ENCODE assay signal across 8 mouse cellular contexts in the genomic region with DNA sequence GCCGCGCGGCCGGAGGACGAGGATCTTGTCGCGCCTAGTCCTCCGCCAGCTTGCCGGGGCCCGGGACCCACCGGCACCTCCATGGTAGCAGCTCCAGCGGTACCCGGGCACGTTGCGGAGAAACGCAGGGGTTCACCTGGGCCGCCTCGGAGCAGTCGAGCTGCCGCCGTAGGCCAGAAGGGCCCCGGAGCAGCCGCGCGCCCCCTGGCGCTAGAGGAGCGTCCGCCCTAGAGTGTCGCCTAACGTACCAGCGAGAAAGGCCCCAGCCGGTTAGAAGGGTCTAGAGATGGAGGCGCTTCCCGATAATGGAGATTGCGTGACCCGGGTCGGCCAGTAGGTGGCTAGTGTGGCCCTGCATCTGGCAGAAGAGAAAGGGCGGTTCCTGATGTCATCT. TPM values are rescaled to one million over a fixed set of nuclear protein-coding genes. Genes with fewer than 3 reads are reported as not detected.
DNase-seq lines count a peak whose midpoint lies in the region; ATAC-seq and TF ChIP-seq lines count a peak whose summit lies in the region.

A gene (minus strand): TSS at position 184 of the 394 bp plus-strand sequence.

- peak; percentile 96 for TF ChIP-seq CTCF in layer of hippocampus, adult 2 months (conservative IDR thresholded peaks at IDR 0.05)
- peak; percentile 93 for TF ChIP-seq CTCF in lung, embryonic 14.5 days (IDR thresholded peaks at IDR 0.05; ENCODE audit: low read depth)
- TF ChIP-seq CTCF in olfactory bulb, adult 2 months (IDR thresholded peaks at IDR 0.05; ENCODE audit: insufficient read depth, low read depth, low read length): peak; percentile 87
- TF ChIP-seq CTCF in thymus, adult 2 months (IDR thresholded peaks at IDR 0.05; ENCODE audit: borderline replicate concordance, control insufficient read depth, extremely low read depth, insufficient read depth, low read length, poor library complexity): peak; percentile 94

- peak; percentile 96 for DNase-seq in ES-E14 (ENCODE audit: low read depth, low spot score)
- DNase-seq in cerebellum, adult 11-12 months: peak; percentile 97
- DNase-seq in heart, postnatal 36 days: peak; percentile 94 to 95
- peak; percentile 97 to 98 for DNase-seq in layer of hippocampus, adult 2 months (ENCODE audit: low spot score in 2 of 2)
- DNase-seq in lung, embryonic 14.5 days: peak; percentile 98
- DNase-seq in thymus, adult 2 months: peak; percentile 97

- no peaks in the 10 kb centered on the region; a peak in 1 of 4 replicates for H3K4me1 ChIP-seq in ES-E14 (ENCODE audit: control insufficient read depth in 2 of 2, insufficient read depth in 2 of 2, low read length in 2 of 2, poor library complexity in 1 of 2)
- H3K4me1 ChIP-seq in forebrain, embryonic 16.5 days (replicated peaks; ENCODE audit: control insufficient read depth, insufficient read depth, low read length): peaks cover 14% of the 10 kb centered on the region
- H3K4me1 ChIP-seq in lung, embryonic 14.5 days (ENCODE audit: insufficient read depth): peaks cover 13% of the 10 kb centered on the region
- H3K4me1 ChIP-seq in olfactory bulb, adult 2 months (ENCODE audit: control insufficient read depth, insufficient read depth, low read length): peaks cover 8% of the 10 kb centered on the region
- peaks cover 14% of the 10 kb centered on the region for H3K4me1 ChIP-seq in thymus, adult 2 months (replicated peaks; ENCODE audit: control insufficient read depth, insufficient read depth, low read length)

- intact Hi-C loops in heart, postnatal 36 days (cut with DNase I): loop anchor here (1.0 to 5.0 kb wide), 4 partner anchors 14 to 68 kb away; a partner anchor contains a TSS

- H3K27me3 ChIP-seq in forebrain, embryonic 16.5 days (replicated peaks; ENCODE audit: control insufficient read depth, insufficient read depth, low read length): no peaks in the 10 kb centered on the region
- H3K27me3 ChIP-seq in lung, embryonic 14.5 days (ENCODE audit: insufficient read depth, low read length): no peaks in the 10 kb centered on the region
- no peaks in the 10 kb centered on the region for H3K27me3 ChIP-seq in thymus, adult 2 months (ENCODE audit: control insufficient read depth, insufficient read depth, low read length)

- peak within 1 kb of the TSS; percentile 95 for H3K4me3 ChIP-seq in ES-E14 (ENCODE audit: insufficient read depth in 1 of 2, low read depth in 1 of 2, low read length in 2 of 2, poor library complexity in 1 of 2, severe bottlenecking in 1 of 2)
- peak within 1 kb of the TSS; percentile 100 for H3K4me3 ChIP-seq in forebrain, embryonic 16.5 days (replicated peaks; ENCODE audit: low read length)
- peak within 1 kb of the TSS; percentile 90 for H3K4me3 ChIP-seq in layer of hippocampus, adult 2 months
- peak within 1 kb of the TSS; percentile 93 for H3K4me3 ChIP-seq in lung, embryonic 14.5 days (ENCODE audit: low read depth, low read length)
- peak within 1 kb of the TSS; percentile 92 for H3K4me3 ChIP-seq in olfactory bulb, adult 2 months (ENCODE audit: insufficient read depth, low read depth, low read length)
- peak within 1 kb of the TSS; percentile 71 for H3K4me3 ChIP-seq in thymus, adult 2 months (ENCODE audit: control insufficient read depth, insufficient read depth, low read length)

- TF ChIP-seq POLR2A in olfactory bulb, adult 2 months (IDR thresholded peaks at IDR 0.05; ENCODE audit: insufficient read depth, low read depth, low read length): no peak; the same call in 1 of the 2 replicates
- TF ChIP-seq POLR2A in thymus, adult 2 months (IDR thresholded peaks at IDR 0.05; ENCODE audit: control insufficient read depth, extremely low read depth, insufficient read depth, low read length, poor library complexity): no peak

- H3K36me3 ChIP-seq in ES-E14 (ENCODE audit: control insufficient read depth, insufficient read depth, low read length, poor library complexity, severe bottlenecking): peaks cover 4% of the 10 kb centered on the region; the same call in 1 of the 2 replicates
- no peaks in the 10 kb centered on the region for H3K36me3 ChIP-seq in forebrain, embryonic 16.5 days (ENCODE audit: control insufficient read depth, insufficient read depth)
- no peaks in the 10 kb centered on the region for H3K36me3 ChIP-seq in lung, embryonic 14.5 days (ENCODE audit: insufficient read depth)
- H3K36me3 ChIP-seq in thymus, adult 2 months (ENCODE audit: control insufficient read depth, insufficient read depth, low read length): no peaks in the 10 kb centered on the region

- WGBS in forebrain, embryonic 16.5 days: under 1% methylated on average over 38 of the region's 38 CpGs
- WGBS in lung, embryonic 14.5 days: under 1% methylated on average over 38 of the region's 38 CpGs
- under 1% methylated on average over 38 of the region's 38 CpGs for WGBS in olfactory bulb, adult 2 months
- WGBS in thymus, adult 2 months: under 1% methylated on average over 38 of the region's 38 CpGs

- H3K4me2 ChIP-seq in forebrain, embryonic 16.5 days (ENCODE audit: low read length): peak within 1 kb of the TSS; percentile 82
- H3K4me2 ChIP-seq in lung, embryonic 14.5 days: peak within 1 kb of the TSS; percentile 85

- in situ Hi-C loops in ES-E14 (cut with MboI; ENCODE audit: low sequenced_read_pairs in 2 of 2, unreplicated experiment in 2 of 2): no loop called here

- ATAC-seq in forebrain, embryonic 16.5 days: peak; percentile 99
- ATAC-seq in lung, embryonic 14.5 days (ENCODE audit: insufficient read depth): peak; percentile 99

- H3K27ac ChIP-seq in ES-E14 (ENCODE audit: insufficient read depth, low read depth, low read length, poor library complexity, severe bottlenecking): peak within 1 kb of the TSS; percentile 86
- peak within 1 kb of the TSS; percentile 98 for H3K27ac ChIP-seq in forebrain, embryonic 16.5 days (ENCODE audit: low read length)
- peak within 1 kb of the TSS; percentile 100 for H3K27ac ChIP-seq in layer of hippocampus, adult 2 months
- peak within 1 kb of the TSS; percentile 98 for H3K27ac ChIP-seq in lung, embryonic 14.5 days (ENCODE audit: low read depth)
- peak within 1 kb of the TSS; percentile 97 for H3K27ac ChIP-seq in olfactory bulb, adult 2 months (ENCODE audit: insufficient read depth, low read depth, low read length)
- H3K27ac ChIP-seq in thymus, adult 2 months (ENCODE audit: control insufficient read depth, insufficient read depth, low read length): peak within 1 kb of the TSS; percentile 69

- no peaks in the 10 kb centered on the region for H3K9me3 ChIP-seq in ES-E14 (ENCODE audit: control insufficient read depth, insufficient read depth, low read depth, low read length)
- no peaks in the 10 kb centered on the region for H3K9me3 ChIP-seq in forebrain, embryonic 16.5 days (ENCODE audit: control insufficient read depth, low read length)
- no peaks in the 10 kb centered on the region for H3K9me3 ChIP-seq in lung, embryonic 14.5 days (ENCODE audit: low read depth, low read length)

- H3K9ac ChIP-seq in ES-E14 (ENCODE audit: insufficient read depth, low read depth, low read length, poor library complexity, severe bottlenecking): peak within 1 kb of the TSS; percentile 95
- H3K9ac ChIP-seq in forebrain, embryonic 16.5 days (replicated peaks; ENCODE audit: low read depth, low read length): peak within 1 kb of the TSS; percentile 99
- H3K9ac ChIP-seq in lung, embryonic 14.5 days: peak within 1 kb of the TSS; percentile 96

TF ChIP-seq in ES-E14, 5 proteins besides CTCF, POLR2A, EP300 and RAD21:
- TF ChIP-seq ZNF384 (IDR thresholded peaks at IDR 0.05; ENCODE audit: low read depth, low read length) (0 out of 2 replicates have a peak, but pooled peaks have one; percentile 43), ZC3H11A (IDR thresholded peaks at IDR 0.05; ENCODE audit: borderline replicate concordance, low read depth, low read length) (0 out of 2 replicates have a peak, but pooled peaks have one; percentile 22), CHD2 (IDR thresholded peaks at IDR 0.05; ENCODE audit: low read depth, low read length) (no peak), HCFC1 (IDR thresholded peaks at IDR 0.05; ENCODE audit: borderline replicate concordance, insufficient read depth, low read length) (peak; percentile 69; the same call in 1 of the 2 replicates), MAFK (IDR thresholded peaks at IDR 0.05; ENCODE audit: insufficient read depth, low read depth, low read length) (0 out of 2 replicates have a peak, but pooled peaks have one; percentile 9)

RNA-seq across cellular contexts. Expression of the gene that starts here (rescaled TPM):
- total RNA-seq in ES-E14 (2012; rRNA removed): 14.4 and 24.7 TPM in 2 replicates
- polyA plus RNA-seq in forebrain, embryonic 16.5 days (2015; fragmentation: Nextera tagmentation; extraction: Ambion mirVana): 60.7 and 83.2 TPM in 2 replicates
- 10 to 100 TPM in 1 of 2 experiments, 1 to 10 TPM in 1; 8.9 to 10.5 TPM for total RNA-seq in heart, postnatal 36 days (2021)
- total RNA-seq in layer of hippocampus, adult 2 months (2021): 10 to 100 TPM; 39.6 to 41.5 TPM
- 9.2 and 11.0 TPM in 2 replicates for polyA plus RNA-seq in lung, embryonic 14.5 days (2014; fragmentation: Nextera tagmentation; extraction: Ambion mirVana)
- not detected in 2 replicates for polyA plus RNA-seq in olfactory bulb, adult 2 months (2012; ENCODE audit: insufficient read depth, insufficient read length, low replicate concordance, missing spikeins)
- polyA plus RNA-seq in thymus, adult 2 months (2012; rRNA removed): 42.3 and 50.1 TPM in 2 replicates

Comparison
In these comparisons a context has a peak if more than half of its experiments do, and no peak if none do; other contexts are left out.
1. Peak in every context shown above with its lines: DNase-seq, ATAC-seq, H3K4me3 ChIP-seq and H3K27ac ChIP-seq.